Mouse (Mus musculus): Measurements from ENCODE around the gene Pik3c2b.
A peak's percentile ranks its signal among the peaks of the same experiment; 100 is the strongest.

The Pik3c2b gene

DNA sequence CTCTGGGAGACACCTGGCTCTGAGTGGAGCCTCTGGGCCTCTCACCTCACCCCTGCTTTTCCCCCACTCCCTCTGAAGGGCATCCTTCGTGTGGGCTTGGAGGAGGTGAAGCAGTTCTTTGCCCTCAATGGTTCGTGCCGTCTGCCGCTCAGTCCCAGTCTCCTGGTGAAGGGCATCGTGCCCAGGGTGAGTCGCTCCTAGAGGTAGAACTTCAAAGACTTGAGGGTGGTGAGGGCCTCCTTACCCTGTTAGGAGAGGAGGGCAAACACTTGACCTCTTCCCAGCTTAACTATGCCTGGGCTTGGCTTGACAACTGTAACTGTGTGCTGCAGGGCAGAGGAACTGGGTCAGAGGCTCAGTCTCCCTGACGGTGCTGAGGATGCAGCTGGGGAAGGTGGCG lies 46.0 kb downstream of the Pik3c2b start:
- no peak for DNase-seq (ENCODE audit: inconsistent age in 2 of 2, low spot score in 1 of 2)

GRCm38 (mm10) chr1:133093719-133094118 lies 48.3 kb downstream of the Pik3c2b start:
- no peak for DNase-seq (ENCODE audit: inconsistent age in 2 of 2, low spot score in 1 of 2)

GRCm38 (mm10) chr1:133100980-133101798 lies 55.7 kb downstream of the Pik3c2b start:
- DNase-seq (ENCODE audit: inconsistent age in 2 of 2, low spot score in 1 of 2) = peak; percentile 70 to 91

- no peak for DNase-seq (ENCODE audit: inconsistent age in 2 of 2, low spot score in 1 of 2)
Observed at GRCm38 (mm10) chr1:133102108-133102507, 56.6 kb downstream of the Pik3c2b start.

GRCm38 (mm10) chr1:133103315-133103714 lies 57.8 kb downstream of the Pik3c2b start:
- DNase-seq (ENCODE audit: inconsistent age in 2 of 2, low spot score in 1 of 2) = no peak

GRCm38 (mm10) chr1:133103871-133104270 lies 58.4 kb downstream of the Pik3c2b start:
- no peak for DNase-seq (ENCODE audit: inconsistent age in 2 of 2, low spot score in 1 of 2)

GRCm38 (mm10) chr1:133116108-133116507 lies 70.6 kb downstream of the Pik3c2b start:
- DNase-seq (ENCODE audit: inconsistent age in 2 of 2, low spot score in 1 of 2) = no peak

DNA sequence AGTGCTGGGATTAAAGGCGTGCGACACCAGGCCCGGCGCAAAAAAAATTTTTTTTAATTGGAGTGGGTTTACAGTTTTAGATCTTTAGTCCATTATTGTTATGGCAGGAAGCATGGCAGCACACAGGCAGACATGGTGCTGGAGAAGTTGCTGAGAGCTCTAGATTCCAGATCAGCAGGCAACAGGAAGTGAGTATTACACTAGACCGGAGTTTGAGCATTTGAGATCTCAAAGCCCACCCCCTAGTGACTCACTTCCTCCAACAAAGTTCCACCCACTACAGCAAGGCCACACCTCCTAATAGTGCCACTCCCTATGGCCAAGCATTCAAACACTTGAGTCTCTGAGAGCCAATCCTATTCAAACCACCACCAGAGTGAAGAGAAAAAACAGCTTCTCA lies 72.7 kb downstream of the Pik3c2b start:
- no peak for DNase-seq (ENCODE audit: inconsistent age in 2 of 2, low spot score in 1 of 2)

DNA sequence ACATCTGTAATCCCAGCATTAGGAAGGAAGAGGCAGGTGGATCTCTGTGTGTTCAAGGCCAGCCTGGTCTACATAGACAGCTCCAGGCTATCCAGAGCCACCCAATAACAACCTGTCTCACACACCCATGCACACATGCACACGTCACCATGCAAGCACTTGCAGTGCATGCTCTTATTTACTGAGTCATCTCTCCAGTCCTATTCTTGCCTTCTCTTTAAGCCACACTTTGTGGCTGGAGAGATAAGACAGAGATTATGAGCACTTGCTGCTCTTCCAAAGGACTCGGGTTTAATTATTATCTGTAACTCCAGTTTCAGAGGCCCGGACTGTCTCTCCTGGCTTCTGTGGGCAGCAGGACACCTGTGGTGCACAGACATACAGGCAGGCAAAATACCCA lies 73.4 kb downstream of the Pik3c2b start:
- no peak for DNase-seq (ENCODE audit: inconsistent age in 2 of 2, low spot score in 1 of 2)

GRCm38 (mm10) chr1:133119931-133120712 lies 74.7 kb downstream of the Pik3c2b start:
- peak in 1 of 2 experiments; percentile 72 for DNase-seq (ENCODE audit: inconsistent age in 2 of 2, low spot score in 1 of 2)

GRCm38 (mm10) chr1:133121246-133121645 lies 75.8 kb downstream of the Pik3c2b start:
- DNase-seq (ENCODE audit: inconsistent age in 2 of 2, low spot score in 1 of 2) = peak; percentile 33 to 76

DNA sequence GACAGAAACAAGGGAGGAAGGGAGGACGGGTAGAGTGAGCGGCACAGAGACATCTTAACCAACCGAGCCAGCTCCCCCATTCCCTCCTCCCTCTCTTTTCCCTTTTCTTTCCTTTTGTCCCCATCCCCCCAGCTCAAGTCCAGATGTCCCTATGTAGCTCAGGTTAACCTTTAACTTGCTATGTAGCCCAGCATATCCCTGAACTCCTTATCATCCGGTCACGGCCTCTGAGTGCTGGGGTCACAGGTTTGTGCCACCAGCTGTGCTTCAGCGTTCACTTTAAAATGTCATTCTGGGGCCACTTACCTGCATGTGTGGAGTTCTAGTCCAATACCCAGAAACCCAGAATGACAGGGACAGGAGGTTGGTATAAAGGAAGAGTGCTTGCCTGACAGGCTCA lies 78.7 kb downstream of the Pik3c2b start:
- DNase-seq (ENCODE audit: inconsistent age in 2 of 2, low spot score in 1 of 2) = no peak

DNA sequence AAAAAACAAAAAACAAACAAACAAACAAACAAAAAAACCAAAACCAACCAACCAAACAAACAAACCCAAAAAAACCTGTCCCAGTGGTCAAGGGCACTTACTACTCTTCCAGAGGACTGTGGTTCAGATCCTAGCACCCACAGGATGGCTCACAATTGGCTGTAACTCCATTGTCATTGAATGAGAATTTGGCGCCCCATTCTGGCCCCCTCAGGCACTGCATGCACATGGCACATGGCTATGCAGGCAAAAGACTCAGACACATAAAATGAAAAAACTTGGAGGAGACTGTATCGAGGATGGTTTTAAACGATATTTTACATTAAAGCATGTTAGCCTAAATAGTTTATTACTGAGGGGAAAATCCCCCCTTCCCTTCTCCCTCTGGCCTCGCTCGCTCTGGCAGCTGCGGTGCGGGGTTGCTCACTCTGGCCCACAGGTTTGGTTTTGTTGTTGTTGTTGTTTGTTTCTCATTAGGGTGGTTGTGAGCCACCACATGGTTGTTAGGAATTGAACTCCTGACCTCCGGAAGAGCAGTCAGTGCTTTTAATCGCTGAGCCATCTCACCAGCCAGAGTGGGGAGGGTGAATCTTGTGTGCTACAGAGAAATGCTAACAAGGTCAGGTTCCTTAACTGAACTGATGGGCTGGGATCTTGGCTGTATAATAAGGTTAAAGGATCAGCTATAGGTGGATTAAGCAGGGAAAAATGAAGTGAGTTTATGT lies 80.3 kb downstream of the Pik3c2b start:
- DNase-seq (ENCODE audit: inconsistent age in 2 of 2, low spot score in 1 of 2) = no peak

GRCm38 (mm10) chr1:133126365-133126740 lies 80.9 kb downstream of the Pik3c2b start:
- no peak for DNase-seq (ENCODE audit: inconsistent age in 2 of 2, low spot score in 1 of 2)

DNA sequence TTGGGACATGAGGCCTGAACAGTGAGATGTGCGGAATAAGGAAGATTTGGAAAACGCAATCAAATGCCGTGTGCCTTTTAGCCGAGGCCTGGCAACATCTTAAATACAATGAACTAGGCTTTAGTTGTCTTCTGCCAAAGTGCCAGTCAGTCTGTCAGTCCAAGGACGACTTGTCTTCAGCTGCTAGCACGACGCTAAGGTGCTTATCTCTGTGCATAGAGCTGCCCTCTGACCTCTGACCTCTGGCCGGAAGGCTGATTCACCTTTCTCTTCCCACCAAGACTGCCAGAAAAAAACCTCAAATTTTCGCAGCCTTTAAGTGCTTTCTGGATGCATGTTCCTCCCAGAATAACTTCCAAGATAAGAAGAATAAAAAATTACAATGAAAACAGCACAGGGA lies 81.9 kb downstream of the Pik3c2b start:
- peak; percentile 57 to 76 for DNase-seq (ENCODE audit: inconsistent age in 2 of 2, low spot score in 1 of 2)

GRCm38 (mm10) chr1:133129471-133130221 lies 84.2 kb downstream of the Pik3c2b start:
- DNase-seq (ENCODE audit: inconsistent age in 2 of 2, low spot score in 1 of 2) = peak; percentile 50 to 77

DNA sequence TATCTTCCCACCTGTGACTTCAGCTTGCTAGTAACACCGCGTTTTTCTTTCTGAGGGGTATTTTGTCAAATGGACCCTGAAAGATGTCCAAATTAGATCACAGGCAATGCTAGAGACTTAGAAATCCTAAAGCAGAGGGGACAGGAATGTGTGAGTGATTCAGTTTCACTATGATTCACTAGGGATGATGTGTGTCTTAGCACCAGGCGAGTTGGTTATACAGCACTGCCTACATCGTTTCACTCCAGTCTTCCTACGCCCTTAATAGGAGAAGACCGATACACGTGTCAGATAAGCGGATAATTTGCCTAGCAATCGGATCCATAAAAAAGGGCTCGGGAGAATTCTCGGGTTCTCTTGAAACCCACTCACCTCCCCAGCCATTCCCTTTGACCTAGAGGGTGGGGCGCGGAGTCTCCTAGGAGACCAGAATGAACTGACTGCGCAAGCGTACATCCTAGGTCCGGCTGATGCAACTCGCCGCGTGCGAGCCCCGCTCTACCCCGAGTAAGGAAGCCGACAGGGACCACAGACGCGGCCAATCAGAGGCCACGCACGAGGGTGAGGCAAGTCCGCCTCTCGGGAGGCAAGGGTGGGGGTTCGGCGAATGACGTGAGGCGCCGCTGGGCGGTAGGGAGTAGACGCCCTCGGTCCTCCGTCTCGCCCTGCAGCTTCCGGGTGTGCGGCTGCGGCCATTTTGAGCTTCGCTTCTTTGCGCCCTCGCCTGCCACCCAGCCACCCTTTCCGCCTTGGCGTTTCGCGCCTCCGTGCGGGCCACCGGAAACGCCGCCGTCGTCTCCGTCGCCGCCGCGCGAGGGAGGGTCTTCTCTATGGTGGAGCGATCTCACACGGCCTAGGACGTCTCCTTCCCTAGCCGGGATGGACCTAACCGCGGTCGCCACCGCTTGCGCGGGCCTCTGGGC lies 85.4 kb downstream of the Pik3c2b start, which contains the start of gene Ppp1r15b:
Gene Ppp1r15b, plus strand, starts transcription at position 506 of the 923 bp plus-strand sequence.
- peak; percentile 100 for DNase-seq (ENCODE audit: inconsistent age in 2 of 2, low spot score in 1 of 2)

- DNase-seq (ENCODE audit: inconsistent age in 2 of 2, low spot score in 1 of 2) = no peak
Observed at GRCm38 (mm10) chr1:133131561-133131905, 86.1 kb downstream of the Pik3c2b start.

- DNase-seq (ENCODE audit: inconsistent age in 2 of 2, low spot score in 1 of 2) = peak; percentile 48 to 79
Observed at GRCm38 (mm10) chr1:133131936-133132335, 86.5 kb downstream of the Pik3c2b start.

Measured in adrenal gland, adult (tissue).